Mouse (Mus musculus): ENCODE measurements at regions not wholly inside any gene's neighbourhood (a gene's known extent, or its start where the extent isn't known, plus 50 kb on each side); places are given as distances from the start of the nearest gene placed in this dataset.

- TF ChIP-seq CTCF (IDR thresholded peaks at IDR 0.05; ENCODE audit: insufficient read depth, low read depth, low read length) (no peak), POLR2A (IDR thresholded peaks at IDR 0.05; ENCODE audit: insufficient read depth, low read depth, low read length) (no peak)
Measured at GRCm38 (mm10) chr15:57578794-57579193, 101.4 kb upstream of the Slc22a22 start.

Measured in olfactory bulb, adult 2 months (tissue).